Mouse (Mus musculus) C2C12 (cell line): Measurements from ENCODE around the gene Veph1.

Experiments used
- CTCF ChIP-seq: IDR thresholded peaks from one replicate; pipeline ENCODE4 v1.5.1; 2011; ENCODE audit not compliant: control insufficient read depth, insufficient read depth, insufficient read length
- FOSL1 ChIP-seq: IDR thresholded peaks from one replicate; pipeline ENCODE4 v1.8.0; 2011; ENCODE audit warnings: mild to moderate bottlenecking, low read length; ENCODE audit not compliant: poor library complexity, insufficient read depth, severe bottlenecking
- MAX ChIP-seq: IDR thresholded peaks from one replicate; pipeline ENCODE4 v1.6.1; 2011; ENCODE audit warnings: mild to moderate bottlenecking, control low read depth
- MYOD1 ChIP-seq: IDR thresholded peaks from one replicate; pipeline ENCODE4 v1.6.1; 2011; ENCODE audit warnings: low read depth; ENCODE audit not compliant: control insufficient read depth, insufficient read length
- MYOG ChIP-seq: IDR thresholded peaks from one replicate; pipeline ENCODE4 v1.6.1; 2011; ENCODE audit not compliant: control insufficient read depth, insufficient read length; ENCODE audit errors: extremely low read depth

- no peak for TF ChIP-seq MAX
- no peak for TF ChIP-seq CTCF
- TF ChIP-seq MYOD1 = no peak
- TF ChIP-seq FOSL1 = no peak
- no peak for TF ChIP-seq MYOG
Observed at GRCm38 (mm10) chr3:66224931-66225537, 71.6 kb downstream of the Veph1 start.
